Mouse (Mus musculus) frontal cortex, postnatal 10 days (tissue): Measurements from ENCODE around the gene Col8a2.

Source experiments
- DNase-seq, 2 experiments: peaks; one replicate each; pipeline ENCODE4 v3.0.0; 2022; ENCODE audit warnings: low spot score in 2 of 2, mixed read lengths in 1 of 2

Gene Col8a2

GRCm38 (mm10) chr4:126301584-126302309, 15.2 kb downstream of the Col8a2 start:
- no peak for DNase-seq

GRCm38 (mm10) chr4:126303877-126304276, 17.3 kb downstream of the Col8a2 start:
- DNase-seq, result no peak

- no peak for DNase-seq
Observed at GRCm38 (mm10) chr4:126305428-126305827, 18.8 kb downstream of the Col8a2 start.

GRCm38 (mm10) chr4:126306058-126306457, 19.5 kb downstream of the Col8a2 start:
- DNase-seq, result no peak

GRCm38 (mm10) chr4:126306827-126307226, 20.2 kb downstream of the Col8a2 start:
- DNase-seq, result no peak

GRCm38 (mm10) chr4:126309211-126309921, 22.8 kb downstream of the Col8a2 start:
- DNase-seq, result no peak

GRCm38 (mm10) chr4:126309922-126310309, 23.3 kb downstream of the Col8a2 start:
- DNase-seq, result peak; percentile 70 to 75

GRCm38 (mm10) chr4:126310344-126310743, 23.8 kb downstream of the Col8a2 start:
- DNase-seq, result no peak

GRCm38 (mm10) chr4:126311566-126312200, 25.1 kb downstream of the Col8a2 start:
- DNase-seq, result no peak

GRCm38 (mm10) chr4:126313202-126313601, 26.6 kb downstream of the Col8a2 start:
- peak in 1 of 2 experiments; percentile 5 for DNase-seq

- no peak for DNase-seq
Observed at GRCm38 (mm10) chr4:126314393-126314792, 27.8 kb downstream of the Col8a2 start.

- DNase-seq, result no peak
Observed at GRCm38 (mm10) chr4:126315931-126316330, 29.3 kb downstream of the Col8a2 start.

- DNase-seq, result no peak
Observed at GRCm38 (mm10) chr4:126316443-126317040, 29.9 kb downstream of the Col8a2 start.

GRCm38 (mm10) chr4:126319806-126320205, 33.2 kb downstream of the Col8a2 start:
- DNase-seq, result no peak

GRCm38 (mm10) chr4:126321111-126321853, 34.7 kb downstream of the Col8a2 start, which contains the start of gene Adprhl2:
Gene Adprhl2, minus strand, starts transcription at chr4:126321703.
- peak; percentile 92 to 99 for DNase-seq

- DNase-seq, result peak in 1 of 2 experiments; percentile 32
Observed at GRCm38 (mm10) chr4:126321854-126322511, 35.4 kb downstream of the Col8a2 start.

GRCm38 (mm10) chr4:126322646-126323045, 36.1 kb downstream of the Col8a2 start:
- peak in 1 of 2 experiments; percentile 19 for DNase-seq

GRCm38 (mm10) chr4:126324861-126325260, 38.3 kb downstream of the Col8a2 start:
- DNase-seq, result no peak

GRCm38 (mm10) chr4:126325281-126325861, 38.8 kb downstream of the Col8a2 start, which contains the start of gene Tekt2:
Gene Tekt2, minus strand, starts transcription at chr4:126325688.
- no peak for DNase-seq

- no peak for DNase-seq
Observed at GRCm38 (mm10) chr4:126326036-126326435, 39.4 kb downstream of the Col8a2 start.
